Mouse (Mus musculus): ENCODE measurements around the gene Setd7.

DNA sequence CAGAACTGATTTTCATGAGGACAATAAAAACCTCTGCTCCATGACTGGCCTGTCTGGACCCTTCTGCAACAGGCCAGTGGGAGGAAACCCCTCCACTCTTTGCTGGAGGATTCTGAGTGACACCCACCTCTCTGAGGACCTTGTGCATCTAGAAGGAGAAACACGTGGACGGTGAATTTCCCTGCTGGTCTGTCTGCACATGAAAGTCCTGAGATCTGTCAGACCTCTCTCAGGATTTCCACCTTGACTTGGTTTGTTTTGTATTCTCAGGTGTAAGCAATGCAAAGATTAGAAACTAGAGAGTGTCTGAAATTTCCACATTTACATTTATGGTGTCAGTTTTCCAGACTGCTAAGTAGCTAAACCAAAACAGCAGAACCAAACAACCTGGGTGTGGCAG lies 8.5 kb downstream of the Setd7 start:
- TF ChIP-seq CTCF (IDR thresholded peaks at IDR 0.05) (no peak), EP300 (IDR thresholded peaks at IDR 0.05) (no peak)

All from lung, postnatal 0 days (tissue).